Mouse (Mus musculus) left cerebral cortex, postnatal 14 days (tissue): Measurements from ENCODE around the gene Abcb4. TPM values are rescaled to one million over a fixed set of nuclear protein-coding genes. Genes with fewer than 3 reads are reported as not detected.
"Not testable (repeated sequence)": the region's sequence is repeated elsewhere in the genome, so short reads cannot be mapped to it uniquely, and the experiment has no call there.

Experiments used
- DNase-seq, 2 experiments: peaks; one replicate each; pipeline ENCODE4 v3.0.0; 2021 to 2022; ENCODE audit warnings: low spot score in 2 of 2, mixed read lengths in 1 of 2
- intact Hi-C: fragments of 180-260 bp; cut with DNase I; formaldehyde crosslinking; loops from one replicate; pipeline ENCODE4 v1.15.1; 2025
- total RNA-seq, 2 experiments: library from RNA; stranded (reverse); gene quantifications; 2 replicates each; pipeline ENCODE4 v1.2.3; 2021

Abcb4 gene
- total RNA-seq, 2 experiments from 2014 or later: 3.5 to 3.8 TPM

GRCm38 (mm10) chr5:8991626-8992025 lies 98.1 kb downstream of the Abcb4 start:
- intact Hi-C loops: no loop called here
- DNase-seq: no peak

- DNase-seq: no peak
- intact Hi-C loops: no loop called here
Observed at GRCm38 (mm10) chr5:8995966-8996685, 102.6 kb downstream of the Abcb4 start.

GRCm38 (mm10) chr5:8996686-8997512 lies 103.4 kb downstream of the Abcb4 start, which contains the start of gene Crot:
TSS of gene Crot (minus strand) at chr5:8997324.
- intact Hi-C loops: no loop called here
- DNase-seq: peak; percentile 91 to 92

- no peak for DNase-seq
- intact Hi-C loops: no loop called here
Observed at GRCm38 (mm10) chr5:8997513-8997895, 104.0 kb downstream of the Abcb4 start.

- intact Hi-C loops: no loop called here
- DNase-seq: no peak
Observed at GRCm38 (mm10) chr5:8999108-8999507, 105.6 kb downstream of the Abcb4 start.

DNA sequence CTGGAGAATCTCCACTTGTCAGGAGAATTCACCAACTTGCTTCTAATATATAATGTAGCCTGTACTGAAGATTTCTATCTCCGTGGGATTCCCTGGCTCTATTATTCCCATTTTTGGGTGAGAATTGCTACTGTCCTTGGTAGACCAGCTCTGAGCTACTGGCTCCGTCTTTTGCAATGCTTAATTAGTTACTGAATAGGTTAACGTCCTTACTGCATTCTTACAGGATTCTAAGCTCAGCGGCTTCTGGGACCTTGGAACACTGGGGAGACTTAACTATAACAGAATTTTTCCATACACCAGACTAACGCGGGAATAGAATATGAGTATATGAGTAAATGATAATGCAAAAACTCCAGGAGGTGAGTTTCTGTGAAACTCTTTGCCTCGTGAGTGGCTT lies 106.5 kb downstream of the Abcb4 start:
- DNase-seq, intact Hi-C loops: not testable (repeated sequence)

DNA sequence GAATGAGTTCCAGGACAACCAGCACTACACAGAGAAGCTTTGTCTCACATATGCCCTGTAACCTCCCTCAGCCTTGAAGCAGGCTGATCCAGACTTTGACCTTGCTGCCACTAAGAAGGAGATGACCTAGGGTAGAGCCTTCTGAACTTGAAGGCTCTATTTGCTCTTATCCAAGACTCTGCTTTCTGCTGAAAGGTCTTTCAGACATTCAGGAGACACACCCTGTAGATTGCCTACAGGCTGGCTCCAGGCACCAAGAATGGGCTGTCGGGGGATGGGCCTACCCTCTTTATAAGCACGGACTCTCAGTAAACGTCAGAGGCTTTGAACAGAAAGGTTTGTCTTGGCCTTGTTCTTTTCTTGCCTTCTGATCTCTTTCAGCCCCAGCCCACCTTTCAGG lies 113.1 kb downstream of the Abcb4 start:
- DNase-seq, intact Hi-C loops: not testable (repeated sequence)

Other genes with a start within 250 kb of the Abcb4 start
- 10 to 100 TPM; 17.2 to 19.5 TPM for gene Abcb1a, start 233.6 kb upstream of the Abcb4 start, total RNA-seq
- gene Abcb1b, start 95.6 kb upstream of the Abcb4 start, total RNA-seq: 1 to 10 TPM; 2.5 to 3.0 TPM
- 10 to 100 TPM; 23.4 to 26.7 TPM for gene Crot, start 103.6 kb downstream of the Abcb4 start, total RNA-seq
- 10 to 100 TPM in 1 of 2 experiments, 1 to 10 TPM in 1; 9.4 to 10.1 TPM for gene Tmem243, start 207.0 kb downstream of the Abcb4 start, total RNA-seq